Mouse (Mus musculus): ENCODE measurements around the gene Cers6.

- TF ChIP-seq CTCF (IDR thresholded peaks at IDR 0.05; ENCODE audit: control insufficient read depth, insufficient read depth, low read length): no peak
- TF ChIP-seq POLR2A (IDR thresholded peaks at IDR 0.05; ENCODE audit: borderline replicate concordance, control insufficient read depth, low read depth, low read length): no peak
These were observed 279.0 kb downstream of the Cers6 start for GRCm38 (mm10) chr2:69140215-69140614.

Data from bone marrow, adult 2 months (tissue).